Mouse (Mus musculus) T-helper 2 cell (primary cell): ENCODE results near the gene Cpn2.

ENCODE experiments used
- in situ Hi-C: fragments of 300-600 bp; cut with MboI, MseI; formaldehyde crosslinking; loops from one replicate; pipeline ENCODE4 v1.15.1; 2025; ENCODE audit warnings: high pct_unique_total_duplicates

The Cpn2 gene

GRCm38 (mm10) chr16:30267359-30267758, at the start of gene Cpn2:
TSS of gene Cpn2 (minus strand) at chr16:30267499.
- in situ Hi-C loops = no loop called here

GRCm38 (mm10) chr16:30314236-30314635, 46.9 kb upstream of the Cpn2 start:
- in situ Hi-C loops = no loop called here

- in situ Hi-C loops = no loop called here
Observed at GRCm38 (mm10) chr16:30310647-30311046, 43.3 kb upstream of the Cpn2 start, which contains the start of gene Gp5. TSS of gene Gp5 (minus strand) at chr16:30310779.

- in situ Hi-C loops = no loop called here
Observed at GRCm38 (mm10) chr16:30310171-30310515, 42.8 kb upstream of the Cpn2 start.

GRCm38 (mm10) chr16:30309395-30310170, 42.3 kb upstream of the Cpn2 start:
- in situ Hi-C loops = no loop called here

GRCm38 (mm10) chr16:30308616-30309394, 41.5 kb upstream of the Cpn2 start:
- in situ Hi-C loops = no loop called here

GRCm38 (mm10) chr16:30307961-30308615, 40.8 kb upstream of the Cpn2 start:
- in situ Hi-C loops = no loop called here

GRCm38 (mm10) chr16:30307306-30307705, 40.0 kb upstream of the Cpn2 start:
- in situ Hi-C loops = no loop called here

GRCm38 (mm10) chr16:30306102-30306501, 38.8 kb upstream of the Cpn2 start:
- in situ Hi-C loops = no loop called here

GRCm38 (mm10) chr16:30304236-30304635, 36.9 kb upstream of the Cpn2 start:
- in situ Hi-C loops = no loop called here

- in situ Hi-C loops = no loop called here
Observed at GRCm38 (mm10) chr16:30303411-30303810, 36.1 kb upstream of the Cpn2 start.

- in situ Hi-C loops = no loop called here
Observed at GRCm38 (mm10) chr16:30302686-30303085, 35.4 kb upstream of the Cpn2 start.

GRCm38 (mm10) chr16:30299711-30300277, 32.5 kb upstream of the Cpn2 start:
- in situ Hi-C loops = no loop called here

GRCm38 (mm10) chr16:30297450-30297849, 30.2 kb upstream of the Cpn2 start:
- in situ Hi-C loops = no loop called here

GRCm38 (mm10) chr16:30296601-30297275, 29.4 kb upstream of the Cpn2 start:
- in situ Hi-C loops = no loop called here

- in situ Hi-C loops = no loop called here
Observed at GRCm38 (mm10) chr16:30295106-30295505, 27.8 kb upstream of the Cpn2 start.

GRCm38 (mm10) chr16:30290436-30290835, 23.1 kb upstream of the Cpn2 start:
- in situ Hi-C loops = no loop called here

GRCm38 (mm10) chr16:30285701-30286100, 18.4 kb upstream of the Cpn2 start:
- in situ Hi-C loops = no loop called here

GRCm38 (mm10) chr16:30283743-30284337, 16.5 kb upstream of the Cpn2 start:
- in situ Hi-C loops = no loop called here

GRCm38 (mm10) chr16:30282844-30283495, 15.7 kb upstream of the Cpn2 start, which contains the start of gene Lrrc15:
TSS of gene Lrrc15 (minus strand) at chr16:30283256.
- in situ Hi-C loops = no loop called here
